Comparison of ENCODE assay signal across 11 mouse cellular contexts in the genomic region with DNA sequence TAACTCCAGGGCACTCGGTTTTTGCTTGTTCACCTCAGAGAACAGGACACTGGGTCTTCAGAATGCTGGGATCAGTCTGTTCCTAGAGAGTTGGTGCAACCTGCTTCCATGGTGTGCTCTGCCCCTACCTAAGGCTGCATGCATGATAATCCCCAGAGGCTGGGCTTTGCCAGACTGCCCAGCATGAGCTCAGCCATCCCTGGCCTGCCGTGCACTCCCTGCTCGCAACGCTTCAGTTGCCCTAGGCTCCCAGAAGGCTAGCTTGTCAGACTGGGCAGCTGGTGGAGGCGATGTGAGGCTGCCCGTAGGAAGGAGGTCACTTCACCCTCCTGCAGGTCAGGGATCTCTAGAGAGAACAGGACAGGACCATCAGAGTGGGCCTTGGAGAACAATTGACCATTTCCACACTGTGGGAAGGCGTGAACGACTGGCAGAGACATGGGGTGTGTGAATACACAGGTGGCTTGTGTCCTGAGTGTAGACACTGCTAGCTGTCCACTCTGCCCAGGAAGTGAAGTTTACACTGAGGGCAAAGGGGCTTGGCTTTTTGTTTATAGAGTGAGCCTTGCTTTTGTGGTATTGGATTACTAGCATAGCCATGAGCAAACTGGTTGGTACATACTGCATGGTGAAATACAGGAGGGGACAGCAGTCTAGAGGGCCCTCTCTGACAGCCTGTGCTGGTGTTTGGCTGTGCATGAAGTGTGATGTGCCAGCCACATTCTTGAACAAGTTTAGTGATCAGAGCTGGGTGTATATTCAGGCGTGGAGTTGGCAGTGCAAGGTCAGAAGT. TPM values are rescaled to one million over a fixed set of nuclear protein-coding genes. Genes with fewer than 3 reads are reported as not detected.
A peak's percentile ranks its signal among the peaks of the same experiment; 100 is the strongest.
DNase-seq lines count a peak whose midpoint lies in the region; ATAC-seq lines count a peak whose summit lies in the region.
"Had no signal": no experiment of that assay in that cellular context is flagged by ENCODE, and none has a peak within 500 bp of the region (broad histone marks: within the 10 kb centered on the region; RNA-seq: fewer than 3 reads in every experiment).

No protein-coding gene starts in this region.

- H3K27me3 ChIP-seq in erythroblast, embryonic 14.5 days (ENCODE audit: control insufficient read depth): no peaks in the 10 kb centered on the region
- no peaks in the 10 kb centered on the region for H3K27me3 ChIP-seq in limb, embryonic 11.5 days (ENCODE audit: control insufficient read depth, insufficient read depth, low read length)

- 65% methylated on average over 9 of the region's 9 CpGs for WGBS in limb, embryonic 11.5 days

- DNase-seq in kidney, adult 18-20 months: peak; percentile 28
- DNase-seq in kidney, adult 11 months: no peak
- peak; percentile 31 for DNase-seq in c-Kit-negative CD71-positive TER-119-positive erythroid progenitor cells, embryonic 14.5 days (ENCODE audit: low read depth, low spot score)
- DNase-seq in limb, embryonic 11.5 days (ENCODE audit: low spot score): no peak
- DNase-seq in testis, postnatal 10 days (ENCODE audit: low spot score): no peak
- DNase-seq: lung, adult 2 months had no signal

- peak overlapping the region; percentile 15; the same call in 1 of the 2 replicates for H3K4me2 ChIP-seq in limb, embryonic 11.5 days (ENCODE audit: low read depth, severe bottlenecking)

- no peak for ATAC-seq in erythroblast, adult 5-6 weeks (replicated peaks; ENCODE audit: low FRiP score, poor library complexity, severe bottlenecking)
- ATAC-seq in limb, embryonic 11.5 days (ENCODE audit: insufficient number of reproducible peaks, low FRiP score, low TSS enrichment, low read depth): no peak
- ATAC-seq in monocyte, adult 5-6 weeks (replicated peaks; ENCODE audit: insufficient number of reproducible peaks, low FRiP score, low TSS enrichment, poor library complexity, severe bottlenecking): no peak
- ATAC-seq: hindbrain, postnatal 0 days had no signal

- H3K4me1 ChIP-seq in erythroblast, embryonic 14.5 days (ENCODE audit: control insufficient read depth): peaks cover 99% of the 10 kb centered on the region
- no peaks in the 10 kb centered on the region for H3K4me1 ChIP-seq in limb, embryonic 11.5 days (ENCODE audit: control insufficient read depth, insufficient read depth, low read length)

- peak overlapping the region; percentile 72 for H3K4me3 ChIP-seq in erythroblast, embryonic 14.5 days (replicated peaks)
- no peak overlapping the region for H3K4me3 ChIP-seq in limb, embryonic 11.5 days (ENCODE audit: low read depth, low read length)
- H3K4me3 ChIP-seq: myocyte had no signal

- peaks cover 91% of the 10 kb centered on the region for H3K36me3 ChIP-seq in erythroblast, embryonic 14.5 days (ENCODE audit: control insufficient read depth)
- no peaks in the 10 kb centered on the region for H3K36me3 ChIP-seq in limb, embryonic 11.5 days (ENCODE audit: control insufficient read depth, insufficient read depth, low read length)

- no peak overlapping the region for H3K9ac ChIP-seq in limb, embryonic 11.5 days (ENCODE audit: low read length)

- no peaks in the 10 kb centered on the region for H3K9me3 ChIP-seq in erythroblast, embryonic 14.5 days (ENCODE audit: control insufficient read depth, low read length)
- H3K9me3 ChIP-seq in limb, embryonic 11.5 days (ENCODE audit: control insufficient read depth, low read length): no peaks in the 10 kb centered on the region

- no peak overlapping the region for H3K27ac ChIP-seq in limb, embryonic 11.5 days (replicated peaks; ENCODE audit: low read depth, low read length)
- H3K27ac ChIP-seq: hindbrain, postnatal 0 days had no signal

RNA-seq across cellular contexts. Expression of gene Slc41a3, which starts 16.5 kb away (rescaled TPM):
- polyA plus RNA-seq in erythroblast, embryonic 14.5 days (2012): 15.7 and 16.6 TPM in 2 replicates
- total RNA-seq in erythroblast, adult 5-6 weeks (2015; ENCODE audit: low replicate concordance): 1.3 and 1.5 TPM in 2 replicates
- 1.8 and 2.7 TPM in 2 replicates for total RNA-seq in erythroblast, adult 5-6 weeks (2017; ENCODE audit: low replicate concordance)
- 2.0 and 2.2 TPM in 2 replicates for polyA plus RNA-seq in limb, embryonic 11.5 days (2014; fragmentation: Nextera tagmentation; extraction: Ambion mirVana)
- total RNA-seq in monocyte, adult 5-6 weeks (2017): 10.1 to 17.7 TPM (median 15.7 TPM) in 3 replicates

Comparison
In these comparisons a context has a peak if more than half of its experiments do, and no peak if none do; other contexts are left out.
1. DNase-seq: peak in kidney, adult 18-20 months (single experiment) and c-Kit-negative CD71-positive TER-119-positive erythroid progenitor cells, embryonic 14.5 days (single experiment); none in kidney, adult 11 months (single experiment), limb, embryonic 11.5 days (single experiment) and testis, postnatal 10 days (single experiment).